Mouse (Mus musculus) cerebellum, postnatal 25 days (tissue): ENCODE data around the gene Fam81a.

Experiments used
- DNase-seq, 2 experiments: peaks; one replicate each; pipeline ENCODE4 v3.0.0; 2021; ENCODE audit warnings: mixed read lengths in 2 of 2

Fam81a gene

GRCm38 (mm10) chr9:70108151-70108550 lies 34.2 kb downstream of the Fam81a start:
- no peak for DNase-seq

DNA sequence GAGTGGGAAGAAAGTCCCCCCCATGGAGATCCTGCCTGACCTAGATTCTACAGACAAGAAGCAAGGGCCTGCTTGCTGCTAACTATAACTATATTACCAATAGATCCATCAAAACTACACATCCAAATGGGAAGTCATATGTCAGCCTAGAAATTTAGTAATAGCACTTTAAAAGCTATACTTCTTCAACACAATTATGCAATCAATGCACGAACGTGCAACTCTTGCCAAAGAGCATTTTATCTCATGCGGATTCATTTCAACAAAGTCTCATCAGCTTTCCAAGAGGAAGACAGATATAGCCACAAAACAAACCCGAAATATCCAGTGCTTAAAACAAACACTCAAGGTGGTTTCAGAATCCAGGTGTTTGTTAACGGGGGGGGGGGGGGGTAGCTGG lies 36.8 kb downstream of the Fam81a start:
- no peak for DNase-seq

DNA sequence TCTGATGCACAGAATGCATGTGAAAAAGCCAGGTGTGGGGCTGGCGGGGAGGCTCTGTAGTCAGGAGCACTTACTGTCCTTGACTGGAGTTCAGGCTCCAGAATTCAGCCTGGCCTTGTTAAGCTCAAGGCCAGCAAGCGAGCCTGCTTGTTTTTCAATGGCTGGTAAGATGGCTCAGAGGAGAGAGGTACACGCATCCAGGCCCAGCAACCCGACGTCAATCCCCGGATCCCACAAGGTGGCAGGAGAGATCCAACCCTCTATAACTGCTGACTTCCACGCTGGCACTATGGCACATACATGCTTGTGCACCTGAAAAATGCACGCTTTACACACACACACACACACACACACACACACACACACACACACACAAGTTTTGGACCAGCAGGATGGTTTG lies 39.3 kb downstream of the Fam81a start:
- DNase-seq, result no peak

DNA sequence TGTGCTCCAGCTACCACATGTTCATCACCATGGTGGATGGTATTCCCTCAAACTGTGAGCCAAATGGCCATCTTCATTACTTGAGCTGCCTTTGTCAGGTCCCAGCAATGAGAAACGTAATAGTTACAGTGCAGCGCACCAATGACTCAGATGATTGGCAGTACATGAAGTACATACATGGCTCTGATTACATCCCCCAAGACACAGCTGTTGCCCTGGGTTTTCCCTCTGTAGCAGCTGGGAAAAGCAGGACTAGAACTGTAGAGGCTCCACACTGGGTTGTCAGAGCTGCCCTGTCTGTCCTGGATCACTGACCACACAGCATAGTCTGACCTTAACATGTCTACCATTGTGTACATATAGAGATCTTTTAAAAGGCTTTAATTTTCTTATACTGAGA lies 44.8 kb downstream of the Fam81a start:
- no peak for DNase-seq

GRCm38 (mm10) chr9:70095016-70095415 lies 47.3 kb downstream of the Fam81a start:
- DNase-seq, result no peak

DNA sequence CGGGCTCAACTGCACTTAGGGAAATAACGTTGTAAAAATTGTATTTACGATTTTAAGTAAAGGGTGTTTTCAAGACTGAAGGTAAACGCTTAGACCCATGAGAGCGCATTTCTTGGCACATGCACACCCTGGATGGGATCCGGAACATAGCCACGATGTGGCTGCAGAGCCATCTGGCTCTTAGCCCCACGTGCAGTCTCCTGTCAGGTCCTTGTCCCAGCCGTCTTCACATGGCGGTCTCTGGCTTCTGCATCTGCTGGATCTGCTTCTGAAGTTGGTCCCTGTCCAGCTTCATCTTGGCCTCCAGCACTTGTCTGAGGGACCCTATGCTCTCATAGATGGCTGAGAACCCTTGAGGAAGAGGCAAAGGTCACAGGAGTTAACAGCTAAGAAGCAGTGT lies 51.8 kb downstream of the Fam81a start:
- peak; percentile 35 to 53 for DNase-seq

DNA sequence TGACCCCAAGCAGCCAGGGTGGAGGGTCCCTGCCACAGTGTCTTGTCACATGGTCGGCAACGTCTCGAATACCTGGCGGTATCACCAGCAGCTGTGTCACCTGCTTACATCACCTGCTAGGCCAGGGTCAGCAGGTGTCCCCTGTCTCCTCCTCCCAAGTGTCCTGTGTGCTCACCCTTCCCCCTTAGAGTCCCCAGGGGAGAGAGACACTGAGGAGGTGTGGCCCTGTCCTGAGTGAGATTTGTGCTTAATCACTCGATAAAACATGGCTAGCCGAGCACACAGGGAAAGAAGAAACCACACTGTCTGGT lies 53.6 kb downstream of the Fam81a start:
- no peak for DNase-seq

DNA sequence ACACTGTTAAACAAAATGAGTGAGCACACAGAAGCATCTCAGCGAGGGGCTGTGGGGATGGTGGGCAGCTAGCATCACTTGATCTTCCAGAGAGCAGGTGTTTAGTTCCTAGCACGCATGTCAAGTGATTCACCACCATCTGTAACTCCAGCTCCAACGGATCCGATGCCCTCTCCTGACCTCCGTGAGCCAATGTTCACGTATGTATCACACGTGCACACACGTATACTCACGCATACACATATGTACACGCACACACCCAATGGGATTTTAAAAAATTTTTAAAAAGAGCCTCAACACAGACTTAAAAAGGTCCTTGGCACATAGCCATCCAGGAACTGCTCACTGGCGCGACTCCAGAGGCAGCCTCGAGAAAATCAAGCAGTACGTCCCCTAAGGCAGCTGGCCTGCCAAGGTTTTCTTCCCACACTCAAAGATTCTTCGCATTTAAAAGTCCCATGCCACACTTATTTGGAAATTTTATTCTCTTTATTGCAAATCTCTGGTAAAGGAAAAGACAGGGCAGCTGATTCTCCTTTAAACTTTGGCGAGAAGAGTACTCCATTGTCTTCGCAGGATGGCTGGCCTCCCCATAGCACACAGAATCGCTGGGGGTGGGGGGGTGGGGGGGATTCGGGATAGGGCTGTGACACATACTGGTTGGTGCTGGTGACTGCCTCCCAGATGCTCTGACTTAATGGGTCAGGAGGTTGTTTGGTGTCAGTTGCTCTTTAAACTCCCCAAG lies 54.1 kb downstream of the Fam81a start:
- peak in 1 of 2 experiments; percentile 27 for DNase-seq

DNA sequence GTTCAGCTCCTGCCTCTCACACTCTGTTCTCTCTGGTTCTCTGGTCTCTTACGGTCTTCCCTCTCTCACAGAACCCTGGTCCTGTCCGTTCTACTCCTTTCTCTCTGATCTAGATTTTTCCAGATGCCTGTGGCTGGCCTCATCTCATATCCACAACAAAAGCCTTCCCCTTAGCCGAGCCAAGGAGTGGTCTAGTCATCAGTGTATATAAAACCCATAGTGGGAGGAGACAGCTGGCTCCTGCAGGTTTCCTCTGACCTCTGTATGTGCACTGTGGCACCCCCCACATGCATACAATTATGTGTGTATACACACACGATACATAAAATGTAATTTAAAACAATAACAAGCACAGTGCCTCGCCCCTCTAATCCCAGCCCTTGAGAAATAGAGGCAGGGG lies 55.0 kb downstream of the Fam81a start:
- DNase-seq, result no peak

GRCm38 (mm10) chr9:70086091-70086490 lies 56.3 kb downstream of the Fam81a start:
- no peak for DNase-seq

- peak; percentile 58 to 75 for DNase-seq
These were observed 58.3 kb downstream of the Fam81a start for GRCm38 (mm10) chr9:70084107-70084506.

GRCm38 (mm10) chr9:70082357-70083204 lies 59.8 kb downstream of the Fam81a start:
- DNase-seq, result no peak

GRCm38 (mm10) chr9:70081767-70082166 lies 60.6 kb downstream of the Fam81a start:
- no peak for DNase-seq

- no peak for DNase-seq
These were observed 61.4 kb downstream of the Fam81a start for GRCm38 (mm10) chr9:70080976-70081375.

GRCm38 (mm10) chr9:70080027-70080800 lies 62.1 kb downstream of the Fam81a start:
- DNase-seq, result no peak

DNA sequence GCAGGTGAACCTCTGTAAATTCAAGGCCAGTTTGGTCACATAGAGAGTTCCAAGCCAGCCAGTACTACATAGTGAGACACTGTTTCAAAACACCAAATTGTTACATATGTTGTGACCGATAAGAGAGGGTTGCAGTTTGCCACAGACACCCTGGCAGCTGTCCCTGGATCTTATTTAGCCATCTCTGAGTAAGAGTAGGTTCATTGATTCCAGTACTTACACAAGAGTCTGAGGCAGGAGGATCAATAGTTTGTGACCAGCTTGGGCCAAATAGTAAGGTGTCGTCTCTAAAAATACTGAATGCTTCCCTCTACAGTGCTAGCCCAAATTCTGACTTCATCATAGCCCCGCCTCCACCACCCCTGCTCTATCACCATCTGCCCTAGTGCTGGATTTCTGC lies 64.3 kb downstream of the Fam81a start:
- no peak for DNase-seq

DNA sequence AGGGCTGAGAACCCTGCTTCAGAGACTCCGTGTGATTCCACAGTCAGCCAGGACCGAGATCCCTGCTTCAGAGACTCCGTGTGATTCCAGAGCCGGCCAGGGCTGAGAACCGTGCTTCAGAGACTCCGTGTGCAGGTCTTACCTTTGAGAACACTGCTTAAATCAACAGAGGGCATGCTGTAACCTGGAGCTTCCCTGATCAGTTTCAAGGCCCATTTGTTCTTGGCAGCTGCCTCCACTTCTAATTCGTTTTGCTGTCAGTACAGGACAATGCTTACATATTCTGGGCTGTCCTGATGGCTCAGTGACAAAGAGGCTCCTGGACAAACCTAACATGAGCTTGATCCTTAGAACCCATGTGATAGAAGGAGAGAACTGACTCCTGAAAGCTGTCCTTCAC lies 65.2 kb downstream of the Fam81a start:
- no peak for DNase-seq

DNA sequence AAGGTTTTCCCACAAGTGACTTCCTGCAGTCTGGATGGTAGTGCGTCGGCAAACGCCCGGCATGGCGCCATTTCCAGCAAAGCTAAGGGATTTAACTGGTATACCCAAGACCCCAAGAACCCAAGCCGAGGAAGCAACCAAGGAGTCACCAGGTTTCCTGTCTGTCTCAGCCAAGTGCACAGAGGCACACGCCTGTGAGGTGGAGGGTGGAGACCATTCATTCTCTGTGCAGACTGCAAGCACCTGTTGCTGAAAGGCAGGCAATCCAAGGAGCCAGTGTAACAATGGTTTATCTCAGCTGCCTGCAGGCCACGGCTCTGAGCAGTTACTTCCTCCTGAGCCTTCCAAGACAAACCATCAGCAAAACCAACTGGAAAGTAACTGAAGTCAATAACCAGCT lies 70.0 kb downstream of the Fam81a start:
- no peak for DNase-seq

GRCm38 (mm10) chr9:70069961-70070435 lies 72.4 kb downstream of the Fam81a start:
- no peak for DNase-seq

GRCm38 (mm10) chr9:70067497-70067896 lies 74.9 kb downstream of the Fam81a start:
- DNase-seq, result no peak

DNA sequence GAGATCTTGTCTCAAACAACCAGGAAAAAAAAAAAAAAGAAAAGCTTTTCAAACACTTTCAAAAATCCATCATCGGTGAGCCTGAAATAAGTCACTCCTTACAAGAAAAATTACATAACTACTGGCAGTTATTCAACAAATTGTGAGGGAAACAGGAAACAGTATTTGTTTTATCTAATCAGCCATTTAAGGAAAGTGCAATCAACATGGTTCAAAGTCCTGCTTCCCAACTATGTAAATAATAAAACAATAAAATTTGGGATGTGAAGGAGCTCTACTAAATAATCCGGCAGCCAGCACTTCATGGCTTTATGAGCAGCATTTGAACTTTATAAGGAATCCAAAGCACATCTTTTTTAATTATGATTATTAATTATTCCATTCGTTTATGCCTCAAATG lies 80.3 kb downstream of the Fam81a start:
- no peak for DNase-seq

DNA sequence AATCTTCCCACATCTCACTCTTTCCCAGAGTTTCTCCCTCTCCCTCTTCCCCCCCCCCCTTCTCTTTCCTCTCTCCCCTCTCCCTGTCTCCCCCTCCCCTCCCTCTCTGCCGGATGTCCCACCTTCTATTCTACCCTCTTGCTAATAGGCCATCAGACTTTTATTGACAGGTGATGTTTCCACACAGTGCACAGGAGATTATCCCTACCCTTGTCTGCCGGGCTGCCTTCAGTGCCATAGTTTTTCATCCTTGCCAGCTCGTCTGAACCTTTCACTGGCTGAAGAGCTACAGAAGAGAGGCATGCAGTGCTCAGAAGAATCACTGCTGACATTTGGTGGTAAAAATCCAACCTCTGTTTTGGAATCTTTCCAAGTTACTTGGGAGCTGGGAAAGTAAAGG lies 88.9 kb downstream of the Fam81a start:
- no peak for DNase-seq

DNA sequence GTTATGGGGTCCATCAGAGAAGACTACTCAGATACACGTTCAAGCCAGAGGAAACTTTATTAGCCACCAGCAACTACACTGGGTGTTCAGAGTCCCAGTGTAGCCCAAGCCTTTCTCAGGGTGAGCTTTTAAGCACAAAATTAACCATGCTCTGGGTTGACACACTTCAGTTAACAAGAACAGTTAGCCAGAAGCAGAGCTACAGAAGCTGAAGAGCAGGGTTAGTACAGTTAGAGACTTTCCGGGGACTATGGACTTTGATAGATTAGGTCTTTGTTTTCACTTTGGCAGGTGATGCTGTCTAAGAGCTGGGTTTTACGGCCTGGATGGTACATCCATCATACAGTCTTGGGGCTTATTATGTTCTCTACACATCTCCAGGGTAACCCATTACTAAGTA lies 89.6 kb downstream of the Fam81a start:
- DNase-seq, result no peak

GRCm38 (mm10) chr9:70049839-70050238 lies 92.5 kb downstream of the Fam81a start:
- no peak for DNase-seq
